Mouse (Mus musculus) intestine, embryonic 15.5 days (tissue): ENCODE data around the gene Zfp108. TPM values are rescaled to one million over a fixed set of nuclear protein-coding genes. Genes with fewer than 3 reads are reported as not detected.
"Not testable (repeated sequence)": the region's sequence is repeated elsewhere in the genome, so short reads cannot be mapped to it uniquely, and the experiment has no call there.

ENCODE experiments used
- ATAC-seq: fragments of 200-750 bp; cut with Nextera tagmentation; 2 replicates; pipeline ENCODE4 v1.8.0; 2017; ENCODE audit warnings: moderate TSS enrichment, moderate library complexity
- H3K27ac ChIP-seq: fragments of 300-500 bp; sonication (generic); 2 replicates; pipeline ENCODE4 v1.5.1; 2015; ENCODE audit warnings: mild to moderate bottlenecking, inconsistent platforms
- H3K27me3 ChIP-seq: fragments of 300-500 bp; sonication (generic); replicated peaks from 2 replicates; pipeline ENCODE4 v1.6.1; 2015; ENCODE audit warnings: inconsistent platforms
- H3K36me3 ChIP-seq: fragments of 300-500 bp; sonication (generic); 2 replicates; pipeline ENCODE4 v1.6.1; 2015; ENCODE audit warnings: inconsistent platforms
- H3K4me1 ChIP-seq: fragments of 300-500 bp; sonication (generic); replicated peaks from 2 replicates; pipeline ENCODE4 v1.6.1; 2015; ENCODE audit warnings: inconsistent platforms
- H3K4me2 ChIP-seq: fragments of 300-500 bp; sonication (generic); replicated peaks from 2 replicates; pipeline ENCODE4 v1.6.1; 2015; ENCODE audit warnings: mild to moderate bottlenecking, inconsistent platforms
- H3K4me3 ChIP-seq: fragments of 300-500 bp; sonication (generic); replicated peaks from 2 replicates; pipeline ENCODE4 v1.5.1; 2015; ENCODE audit warnings: inconsistent platforms
- H3K9ac ChIP-seq: fragments of 300-500 bp; sonication (generic); 2 replicates; pipeline ENCODE4 v1.6.1; 2015; ENCODE audit warnings: inconsistent platforms
- H3K9me3 ChIP-seq: fragments of 300-500 bp; sonication (generic); 2 replicates; pipeline ENCODE4 v1.6.1; 2016; ENCODE audit warnings: inconsistent platforms
- WGBS: fragments of 180-500 bp; shearing (Covaris S2); methylation state at CpG from one replicate; pipeline ENCODE4 v1.1.7; 2015; 5-methylcytosine and 5-hydroxymethylcytosine counted together
- polyA plus RNA-seq: library from polyadenylated mRNA; unstranded; fragments of >200 nt; fragmentation: Nextera tagmentation; extraction: Ambion mirVana; gene quantifications from 2 replicates; pipeline ENCODE4 v1.2.1, GENCODE M21; 2015

Zfp108 gene
- polyA plus RNA-seq, 1 experiment from 2014 or later: 3.1 TPM

- Histone ChIP-seq H3K9ac (no peak overlapping the region), H3K27me3 (no peaks in the 10 kb centered on the region), H3K4me3 (no peak overlapping the region), H3K9me3 (no peaks in the 10 kb centered on the region), H3K4me1 (no peaks in the 10 kb centered on the region), H3K27ac (no peak overlapping the region), H3K36me3 (no peaks in the 10 kb centered on the region), H3K4me2 (no peak overlapping the region)
- ATAC-seq: no peak
- 76% methylated on average over 24 of the region's 24 CpGs for WGBS
Observed at GRCm38 (mm10) chr7:24268176-24269155, 13.9 kb downstream of the Zfp108 start.

- H3K9ac ChIP-seq: no peak overlapping the region
- no peak for ATAC-seq
- 76% methylated on average over 3 of the region's 3 CpGs for WGBS
Observed at GRCm38 (mm10) chr7:24269256-24269655, 14.7 kb downstream of the Zfp108 start.

GRCm38 (mm10) chr7:24269667-24270287 lies 15.2 kb downstream of the Zfp108 start:
- peak; percentile 69 for ATAC-seq
- no peaks in the 10 kb centered on the region for H3K27me3 ChIP-seq
- H3K4me2 ChIP-seq: peak overlapping the region; percentile 88
- H3K9me3 ChIP-seq: no peaks in the 10 kb centered on the region
- no peaks in the 10 kb centered on the region for H3K4me1 ChIP-seq
- H3K36me3 ChIP-seq: 0 out of 2 replicates have a peak, but pooled peaks cover 6% of the 10 kb centered on the region
- peak overlapping the region; percentile 31 for H3K9ac ChIP-seq
- WGBS: 35% methylated on average over 7 of the region's 7 CpGs
- no peak overlapping the region for H3K27ac ChIP-seq
- H3K4me3 ChIP-seq: peak overlapping the region; percentile 78

More at GRCm38 (mm10) chr7:24269256-24269655, 14.7 kb downstream of the Zfp108 start:
- no peaks in the 10 kb centered on the region for H3K9me3 ChIP-seq
- H3K4me1 ChIP-seq: no peaks in the 10 kb centered on the region
- H3K4me2 ChIP-seq: no peak overlapping the region
- 0 out of 2 replicates have a peak, but pooled peaks cover under 1% of the 10 kb centered on the region for H3K36me3 ChIP-seq
- H3K4me3 ChIP-seq: no peak overlapping the region
- no peak overlapping the region for H3K27ac ChIP-seq
- H3K27me3 ChIP-seq: no peaks in the 10 kb centered on the region

GRCm38 (mm10) chr7:24270288-24270672 lies 15.7 kb downstream of the Zfp108 start, which contains the start of gene Zfp93:
Gene Zfp93 (plus strand): TSS chr7:24270420.
- peak within 1 kb of the TSS; percentile 88 for H3K4me2 ChIP-seq
- no peaks in the 10 kb centered on the region for H3K9me3 ChIP-seq
- peak; percentile 98 for ATAC-seq
- no peaks in the 10 kb centered on the region for H3K27me3 ChIP-seq
- WGBS: 0% methylated on average over 12 of the region's 12 CpGs
- 0 out of 2 replicates have a peak, but pooled peaks cover 10% of the 10 kb centered on the region for H3K36me3 ChIP-seq
- H3K4me3 ChIP-seq: peak within 1 kb of the TSS; percentile 78
- H3K9ac ChIP-seq: peak within 1 kb of the TSS; percentile 88
- H3K27ac ChIP-seq: peak within 1 kb of the TSS; percentile 80; the same call in 1 of the 2 replicates
- no peaks in the 10 kb centered on the region for H3K4me1 ChIP-seq

- no peak for ATAC-seq
- H3K36me3 ChIP-seq: 0 out of 2 replicates have a peak, but pooled peaks cover 10% of the 10 kb centered on the region
- H3K27ac ChIP-seq: no peak overlapping the region
- H3K27me3 ChIP-seq: no peaks in the 10 kb centered on the region
- no peak overlapping the region for H3K4me3 ChIP-seq
- 0 out of 2 replicates have a peak overlapping the region, but pooled peaks have one; percentile 22 for H3K4me2 ChIP-seq
- 97% methylated on average over 6 of the region's 6 CpGs for WGBS
- H3K4me1 ChIP-seq: no peaks in the 10 kb centered on the region
- H3K9ac ChIP-seq: no peak overlapping the region
- no peaks in the 10 kb centered on the region for H3K9me3 ChIP-seq
Observed at GRCm38 (mm10) chr7:24271191-24271590, 16.6 kb downstream of the Zfp108 start.

GRCm38 (mm10) chr7:24274456-24274855 lies 19.9 kb downstream of the Zfp108 start:
- 0 out of 2 replicates have a peak, but pooled peaks cover 10% of the 10 kb centered on the region for H3K36me3 ChIP-seq
- no peak for ATAC-seq
- 90% methylated on average over 4 of the region's 4 CpGs for WGBS
- H3K27me3 ChIP-seq: no peaks in the 10 kb centered on the region
- H3K4me2 ChIP-seq: no peak overlapping the region
- H3K4me3 ChIP-seq: no peak overlapping the region
- no peak overlapping the region for H3K9ac ChIP-seq
- no peak overlapping the region for H3K27ac ChIP-seq
- H3K9me3 ChIP-seq: no peaks in the 10 kb centered on the region
- no peaks in the 10 kb centered on the region for H3K4me1 ChIP-seq

- not testable (repeated sequence) for H3K27me3 ChIP-seq, H3K4me2 ChIP-seq, ATAC-seq, H3K9me3 ChIP-seq, H3K4me1 ChIP-seq, H3K9ac ChIP-seq, H3K27ac ChIP-seq, H3K4me3 ChIP-seq
- 88% methylated on average over 3 of the region's 3 CpGs for WGBS
- H3K36me3 ChIP-seq: 0 out of 2 replicates have a peak, but pooled peaks cover 10% of the 10 kb centered on the region
Observed at GRCm38 (mm10) chr7:24278771-24279170, 24.2 kb downstream of the Zfp108 start.

- Histone ChIP-seq H3K36me3 (no peaks in the 10 kb centered on the region), H3K4me2 (no peak overlapping the region), H3K4me3 (no peak overlapping the region), H3K9me3 (no peaks in the 10 kb centered on the region), H3K4me1 (no peaks in the 10 kb centered on the region), H3K27ac (no peak overlapping the region), H3K9ac (no peak overlapping the region), H3K27me3 (no peaks in the 10 kb centered on the region)
- no peak for ATAC-seq
- WGBS: 59% methylated on average over 10 of the region's 10 CpGs
Observed at GRCm38 (mm10) chr7:24280031-24280857, 25.6 kb downstream of the Zfp108 start.

GRCm38 (mm10) chr7:24280858-24281145 lies 26.2 kb downstream of the Zfp108 start:
- WGBS: 50% methylated on average over 4 of the region's 4 CpGs
- Histone ChIP-seq H3K36me3 (no peaks in the 10 kb centered on the region), H3K9me3 (no peaks in the 10 kb centered on the region), H3K4me3 (no peak overlapping the region), H3K27me3 (no peaks in the 10 kb centered on the region), H3K27ac (no peak overlapping the region), H3K9ac (no peak overlapping the region), H3K4me1 (no peaks in the 10 kb centered on the region), H3K4me2 (no peak overlapping the region)
- no peak for ATAC-seq

GRCm38 (mm10) chr7:24286090-24286489 lies 31.5 kb downstream of the Zfp108 start:
- H3K27me3 ChIP-seq: no peaks in the 10 kb centered on the region
- 51% methylated on average over 4 of the region's 4 CpGs for WGBS

GRCm38 (mm10) chr7:24286916-24287315 lies 32.3 kb downstream of the Zfp108 start:
- 80% methylated on average over 4 of the region's 4 CpGs for WGBS
- Histone ChIP-seq H3K4me1 (no peaks in the 10 kb centered on the region), H3K4me3 (no peak overlapping the region), H3K27me3 (no peaks in the 10 kb centered on the region), H3K9ac (no peak overlapping the region), H3K9me3 (no peaks in the 10 kb centered on the region; the same call in 1 of the 2 replicates), H3K4me2 (no peak overlapping the region), H3K36me3 (peaks cover 19% of the 10 kb centered on the region), H3K27ac (no peak overlapping the region)
- no peak for ATAC-seq

More at GRCm38 (mm10) chr7:24286090-24286489, 31.5 kb downstream of the Zfp108 start:
- Histone ChIP-seq H3K9ac (no peak overlapping the region), H3K36me3 (peaks cover 11% of the 10 kb centered on the region), H3K4me1 (no peaks in the 10 kb centered on the region), H3K9me3 (no peaks in the 10 kb centered on the region), H3K4me3 (no peak overlapping the region), H3K4me2 (no peak overlapping the region), H3K27ac (no peak overlapping the region)
- no peak for ATAC-seq

- Histone ChIP-seq H3K27me3 (no peaks in the 10 kb centered on the region), H3K9ac (no peak overlapping the region), H3K36me3 (peaks cover 26% of the 10 kb centered on the region), H3K9me3 (no peaks in the 10 kb centered on the region; the same call in 1 of the 2 replicates), H3K4me1 (no peaks in the 10 kb centered on the region), H3K4me2 (no peak overlapping the region), H3K4me3 (no peak overlapping the region), H3K27ac (no peak overlapping the region)
- 84% methylated on average over 5 of the region's 5 CpGs for WGBS
- ATAC-seq: no peak
Observed at GRCm38 (mm10) chr7:24287670-24288069, 33.1 kb downstream of the Zfp108 start.
